Mouse (Mus musculus) spleen, adult 2 months (tissue): ENCODE data around the gene Kynu.

Experiments
- CTCF ChIP-seq: fragments of 200-500 bp; IDR thresholded peaks from 2 replicates; pipeline ENCODE4 v1.5.1; 2011; ENCODE audit warnings: mild to moderate bottlenecking, inconsistent platforms; ENCODE audit not compliant: insufficient read depth, insufficient read length, insufficient replicate concordance; ENCODE audit errors: extremely low read depth
- POLR2A ChIP-seq: fragments of 200-500 bp; IDR thresholded peaks from 2 replicates; pipeline ENCODE4 v1.6.1; 2011; ENCODE audit warnings: low read depth, low read length, inconsistent platforms

GRCm38 (mm10) chr2:43534417-43534816 is 20.7 kb upstream of the Kynu start:
- TF ChIP-seq CTCF (no peak), POLR2A (no peak)
